Mouse (Mus musculus) MEL (cell line): Measurements from ENCODE around the gene Btg2. TPM values are rescaled to one million over a fixed set of nuclear protein-coding genes. Genes with fewer than 3 reads are reported as not detected.

Experiments used
- DNase-seq: peaks from one replicate; pipeline ENCODE4 v3.0.0; 2011; ENCODE audit warnings: low read depth, low spot score
- H3K27ac ChIP-seq: 2 replicates; pipeline ENCODE4 v1.5.1; 2012; ENCODE audit warnings: low read depth, mild to moderate bottlenecking, control low read depth, low read length, moderate library complexity; ENCODE audit not compliant: control insufficient read depth
- H3K27me3 ChIP-seq, 2 experiments: fragments of 150-350 bp in 1 of 2; sonication (generic) in 1 of 2; 2 replicates each; pipeline ENCODE4 v1.6.1; 2012; ENCODE audit warnings: low read length in 2 of 2, mild to moderate bottlenecking in 2 of 2, improper control_type of control experiment in 1 of 2, moderate library complexity in 1 of 2; ENCODE audit not compliant: insufficient read depth in 2 of 2, control insufficient read depth in 1 of 2
- H3K36me3 ChIP-seq, 2 experiments: 2 replicates each; pipeline ENCODE4 v1.6.1; 2012 to 2014; ENCODE audit warnings: low read length in 2 of 2, improper control_type of control experiment in 1 of 2, inconsistent platforms in 1 of 2, mild to moderate bottlenecking in 1 of 2; ENCODE audit not compliant: insufficient read depth in 2 of 2, control insufficient read depth in 1 of 2
- H3K4me1 ChIP-seq, 2 experiments: fragments of 150-350 bp in 1 of 2; sonication (generic) in 1 of 2; 2 replicates each; pipeline ENCODE4 v1.6.1; 2012; ENCODE audit warnings: low read length in 2 of 2, improper control_type of control experiment in 1 of 2, mild to moderate bottlenecking in 1 of 2; ENCODE audit not compliant: insufficient read depth in 2 of 2, control insufficient read depth in 1 of 2
- H3K4me3 ChIP-seq, 2 experiments: fragments of 150-350 bp in 1 of 2; sonication (generic) in 1 of 2; 2 replicates each; pipeline ENCODE4 v1.5.1; 2012; ENCODE audit warnings: low read depth in 2 of 2, low read length in 2 of 2, mild to moderate bottlenecking in 2 of 2, moderate library complexity in 2 of 2, control low read depth in 1 of 2, improper control_type of control experiment in 1 of 2; ENCODE audit not compliant: control insufficient read depth in 1 of 2, insufficient read depth in 1 of 2
- H3K79me2 ChIP-seq: 2 replicates; pipeline ENCODE4 v1.6.1; 2012; ENCODE audit warnings: mild to moderate bottlenecking, low read length, moderate library complexity; ENCODE audit not compliant: control insufficient read depth, poor library complexity, insufficient read depth
- H3K9ac ChIP-seq: 2 replicates; pipeline ENCODE4 v1.6.1; 2012; ENCODE audit warnings: low read depth, mild to moderate bottlenecking, control low read depth, low read length, moderate library complexity; ENCODE audit not compliant: control insufficient read depth, poor library complexity, severe bottlenecking
- H3K9me3 ChIP-seq: fragments of 150-350 bp; sonication (generic); replicated peaks from 2 replicates; pipeline ENCODE4 v1.6.1; 2012; ENCODE audit warnings: mild to moderate bottlenecking, low read length, improper control_type of control experiment, moderate library complexity; ENCODE audit not compliant: insufficient read depth
- CTCF ChIP-seq, 3 experiments: IDR thresholded peaks in 2 of 3; conservative IDR thresholded peaks in 1 of 3; 2 replicates each; pipeline ENCODE4 v1.5.1; 2011 to 2012; ENCODE audit warnings: low read length in 3 of 3, low read depth in 2 of 3, mild to moderate bottlenecking in 2 of 3, improper control_type of control experiment in 1 of 3, inconsistent platforms in 1 of 3, mixed read lengths in 1 of 3, moderate library complexity in 1 of 3; ENCODE audit not compliant: control insufficient read depth in 1 of 3, insufficient read depth in 1 of 3, poor library complexity in 1 of 3, severe bottlenecking in 1 of 3
- ELF1 ChIP-seq: IDR thresholded peaks from 2 replicates; pipeline ENCODE4 v1.6.1; 2014; ENCODE audit warnings: low read depth, mild to moderate bottlenecking, inconsistent platforms, low read length, improper control_type of control experiment, moderate library complexity
- EP300 ChIP-seq, 2 experiments: IDR thresholded peaks; 2 replicates each; pipeline ENCODE4 v1.6.1; 2011; ENCODE audit warnings: improper control_type of control experiment in 2 of 2, low read length in 2 of 2, low read depth in 1 of 2, mild to moderate bottlenecking in 1 of 2
- ETS1 ChIP-seq: IDR thresholded peaks from 2 replicates; pipeline ENCODE4 v1.6.1; 2012; ENCODE audit warnings: low read depth, mild to moderate bottlenecking, inconsistent platforms, low read length, improper control_type of control experiment, moderate library complexity
- GATA1 ChIP-seq: IDR thresholded peaks from 2 replicates; pipeline ENCODE4 v1.6.1; 2011; ENCODE audit warnings: low read depth, low read length, improper control_type of control experiment
- HCFC1 ChIP-seq: IDR thresholded peaks from 2 replicates; pipeline ENCODE4 v1.6.1; 2012; ENCODE audit warnings: low read depth, mild to moderate bottlenecking, inconsistent platforms, low read length, improper control_type of control experiment, moderate library complexity
- JUND ChIP-seq: IDR thresholded peaks from 2 replicates; pipeline ENCODE4 v1.6.1; 2011; ENCODE audit warnings: low read depth, mild to moderate bottlenecking, improper control_type of control experiment, low read length
- MAFK ChIP-seq: IDR thresholded peaks from 2 replicates; pipeline ENCODE4 v1.6.1; 2011; ENCODE audit warnings: low read depth, mild to moderate bottlenecking, low read length, improper control_type of control experiment, borderline replicate concordance
- MAX ChIP-seq: IDR thresholded peaks from 2 replicates; pipeline ENCODE4 v1.6.1; 2011; ENCODE audit warnings: low read length, improper control_type of control experiment
- MAZ ChIP-seq: IDR thresholded peaks from 2 replicates; pipeline ENCODE4 v1.6.1; 2012; ENCODE audit warnings: low read depth, mild to moderate bottlenecking, inconsistent platforms, low read length, improper control_type of control experiment
- MXI1 ChIP-seq: IDR thresholded peaks from 2 replicates; pipeline ENCODE4 v1.6.1; 2011; ENCODE audit warnings: mild to moderate bottlenecking, low read depth, low read length, improper control_type of control experiment
- MYB ChIP-seq: IDR thresholded peaks from 2 replicates; pipeline ENCODE4 v1.6.1; 2011; ENCODE audit warnings: mild to moderate bottlenecking, low read depth, low read length, improper control_type of control experiment
- MYC ChIP-seq: IDR thresholded peaks from 2 replicates; pipeline ENCODE4 v1.6.1; 2011; ENCODE audit warnings: low read depth, mild to moderate bottlenecking, low read length, improper control_type of control experiment, moderate library complexity
- RAD21 ChIP-seq: IDR thresholded peaks from 2 replicates; pipeline ENCODE4 v1.6.1; 2011; ENCODE audit warnings: mild to moderate bottlenecking, low read depth, low read length, improper control_type of control experiment
- SIN3A ChIP-seq: IDR thresholded peaks from 2 replicates; pipeline ENCODE4 v1.6.1; 2012; ENCODE audit warnings: low read length, improper control_type of control experiment, inconsistent platforms
- SMC3 ChIP-seq: IDR thresholded peaks from 2 replicates; pipeline ENCODE4 v1.6.1; 2011; ENCODE audit warnings: low read depth, low read length, improper control_type of control experiment
- TAL1 ChIP-seq: IDR thresholded peaks from 2 replicates; pipeline ENCODE4 v1.6.1; 2012; ENCODE audit warnings: mild to moderate bottlenecking, inconsistent platforms, low read length, moderate library complexity, mixed read lengths
- TBP ChIP-seq: IDR thresholded peaks from 2 replicates; pipeline ENCODE4 v1.8.0; 2011; ENCODE audit warnings: low read depth, low read length, improper control_type of control experiment
- TCF12 ChIP-seq: IDR thresholded peaks from 2 replicates; pipeline ENCODE4 v1.6.1; 2014; ENCODE audit warnings: low read depth, mild to moderate bottlenecking, inconsistent platforms, low read length, improper control_type of control experiment, moderate library complexity
- ZC3H11A ChIP-seq: IDR thresholded peaks from 2 replicates; pipeline ENCODE4 v1.6.1; 2012; ENCODE audit warnings: low read depth, mild to moderate bottlenecking, inconsistent platforms, low read length, improper control_type of control experiment
- ZNF384 ChIP-seq: IDR thresholded peaks from 2 replicates; pipeline ENCODE4 v1.6.1; 2012; ENCODE audit warnings: low read depth, mild to moderate bottlenecking, inconsistent platforms, low read length, improper control_type of control experiment
- polyA plus RNA-seq, 2 experiments: library from polyadenylated mRNA; stranded (reverse) in 1 of 2; unstranded in 1 of 2; fragments of >175 nt in 1 of 2; fragments of >200 nt in 1 of 2; gene quantifications; 2 replicates each; pipeline versions ENCODE4 v1.2.1 to v1.2.4; 2012; ENCODE audit warnings: low replicate concordance in 2 of 2, low read depth in 1 of 2; ENCODE audit not compliant: insufficient read length in 2 of 2, insufficient read depth in 1 of 2, missing spikeins in 1 of 2
- total RNA-seq: library from RNA; depleted of rRNA; stranded (reverse); fragments of 300-350 nt; gene quantifications from 2 replicates; pipeline ENCODE4 v1.2.3, GENCODE M21; 2012

Gene Btg2
- total and polyA plus RNA-seq, 3 experiments: 2.1 to 3.6 TPM; not detected in 1

DNA sequence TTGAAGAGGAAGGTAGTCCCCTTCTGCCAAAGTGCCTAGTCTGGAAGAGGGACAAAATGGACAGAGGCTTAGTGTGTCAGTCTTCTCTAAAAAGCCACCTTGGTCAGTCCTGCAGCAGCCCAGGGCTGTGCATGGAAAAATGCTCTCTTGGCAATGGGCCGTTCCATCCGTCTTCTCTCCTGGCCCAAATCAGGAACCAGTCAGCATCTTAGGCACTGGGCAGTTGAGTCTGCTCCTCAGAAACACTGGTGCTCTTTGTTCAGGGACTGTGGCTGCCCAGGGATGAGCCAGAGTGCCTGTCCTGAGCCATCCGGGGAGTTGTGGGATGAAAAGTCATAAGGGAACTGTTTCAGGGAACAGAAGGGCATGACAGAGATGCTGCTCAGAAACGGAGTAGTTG lies 40.6 kb downstream of the Btg2 start:
- no peak overlapping the region for H3K4me3 ChIP-seq
- TF ChIP-seq MAFK (no peak), TCF12 (no peak), MYB (no peak), MAZ (no peak), TAL1 (no peak), GATA1 (no peak), ETS1 (no peak)
- no peak overlapping the region for H3K27ac ChIP-seq
- H3K36me3 ChIP-seq: no peaks in the 10 kb centered on the region
- no peaks in the 10 kb centered on the region for H3K4me1 ChIP-seq
- no peaks in the 10 kb centered on the region for H3K9me3 ChIP-seq
- H3K9ac ChIP-seq: no peak overlapping the region
- H3K27me3 ChIP-seq: peaks cover 8 to 10% of the 10 kb centered on the region in 2 experiments
- DNase-seq: no peak
- no peaks in the 10 kb centered on the region for H3K79me2 ChIP-seq

DNA sequence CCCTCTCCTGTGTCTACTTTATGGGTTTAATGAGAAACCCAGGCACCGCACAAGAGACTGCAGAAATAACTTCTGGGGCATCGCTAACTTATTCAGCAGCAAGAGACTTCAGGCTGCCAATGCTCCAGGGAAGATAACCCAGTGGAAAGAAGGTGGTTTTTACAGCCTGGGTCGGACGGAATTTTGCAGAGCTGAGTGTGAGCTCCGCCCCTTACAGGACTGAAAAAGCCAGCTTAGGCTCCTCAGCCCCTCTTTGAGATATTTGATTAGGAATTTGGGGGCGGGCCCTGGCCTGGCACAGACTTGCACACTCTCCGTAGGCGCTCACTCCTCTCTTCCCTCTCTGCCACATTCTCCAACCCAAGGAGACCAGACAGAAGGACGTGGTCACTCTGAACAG lies 41.7 kb downstream of the Btg2 start, which contains the start of gene Fmod:
Gene Fmod (plus strand): TSS at position 83 of the 400 bp plus-strand sequence.
- Histone ChIP-seq H3K79me2 (no peaks in the 10 kb centered on the region), H3K4me1 (no peaks in the 10 kb centered on the region), H3K27me3 (peaks cover 6 to 10% of the 10 kb centered on the region in 2 experiments), H3K9me3 (no peaks in the 10 kb centered on the region), H3K4me3 (no peak within 1 kb of the TSS), H3K36me3 (no peaks in the 10 kb centered on the region), H3K9ac (no peak within 1 kb of the TSS), H3K27ac (no peak within 1 kb of the TSS)
- TF ChIP-seq ELF1: no peak
- no peak for TF ChIP-seq MYB
- TF ChIP-seq MXI1: no peak
- TF ChIP-seq TAL1: no peak
- no peak for TF ChIP-seq EP300 (IDR thresholded peaks at IDR 0.05; ENCODE audit: low read depth in 1 of 2, low read length in 2 of 2)
- no peak for TF ChIP-seq MAX
- TF ChIP-seq HCFC1: no peak
- no peak for TF ChIP-seq MYC
- no peak for TF ChIP-seq ZNF384
- TF ChIP-seq JUND: no peak
- no peak for TF ChIP-seq ZC3H11A
- DNase-seq: no peak

DNA sequence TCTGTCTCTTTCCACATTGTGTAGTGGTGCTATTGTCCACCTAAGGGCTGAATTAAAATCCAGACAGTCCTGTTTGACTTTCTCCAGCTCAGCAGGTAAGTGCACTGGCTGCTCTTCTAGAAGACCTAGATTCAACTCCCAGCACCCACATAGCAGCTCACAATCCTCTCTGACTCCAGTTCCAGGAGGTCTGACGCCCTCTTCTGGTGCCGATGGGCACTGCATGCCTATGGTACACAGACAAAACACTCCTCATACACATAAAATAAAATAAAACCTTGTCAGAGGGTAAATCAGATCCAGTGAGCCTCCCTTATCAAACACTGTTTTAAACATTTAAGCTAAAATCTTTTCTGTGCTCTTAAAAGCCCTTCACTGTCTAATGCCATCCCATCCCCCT lies 42.4 kb downstream of the Btg2 start:
- TF ChIP-seq RAD21 (peak; percentile 55), SMC3 (peak; percentile 58), CTCF (IDR thresholded peaks at IDR 0.05 in 2 of 3, conservative IDR thresholded peaks at IDR 0.05 in 1 of 3; ENCODE audit: control insufficient read depth in 1 of 3, insufficient read depth in 1 of 3, low read depth in 2 of 3, low read length in 3 of 3, poor library complexity in 1 of 3, severe bottlenecking in 1 of 3) (peak; percentile 64 to 72 (median 66)), SIN3A (no peak), ZC3H11A (peak; percentile 45; the same call in 1 of the 2 replicates), TBP (no peak), GATA1 (no peak), JUND (no peak)
- Histone ChIP-seq H3K79me2 (no peaks in the 10 kb centered on the region), H3K9me3 (no peaks in the 10 kb centered on the region), H3K36me3 (no peaks in the 10 kb centered on the region), H3K27me3 (peaks cover 6 to 10% of the 10 kb centered on the region in 2 experiments), H3K9ac (no peak overlapping the region), H3K27ac (no peak overlapping the region), H3K4me1 (no peaks in the 10 kb centered on the region), H3K4me3 (no peak overlapping the region)
- DNase-seq: peak; percentile 30
